Mouse (Mus musculus) liver (tissue): Measurements from ENCODE around the gene Fyco1.
A peak's percentile ranks its signal among the peaks of the same experiment; 100 is the strongest.
"Not testable (repeated sequence)": the region's sequence is repeated elsewhere in the genome, so short reads cannot be mapped to it uniquely, and the experiment has no call there.

Source experiments
- DNase-seq: peaks from one replicate; pipeline ENCODE4 v3.0.0-alpha.2; 2020; ENCODE audit warnings: mixed read lengths

Fyco1 gene

DNA sequence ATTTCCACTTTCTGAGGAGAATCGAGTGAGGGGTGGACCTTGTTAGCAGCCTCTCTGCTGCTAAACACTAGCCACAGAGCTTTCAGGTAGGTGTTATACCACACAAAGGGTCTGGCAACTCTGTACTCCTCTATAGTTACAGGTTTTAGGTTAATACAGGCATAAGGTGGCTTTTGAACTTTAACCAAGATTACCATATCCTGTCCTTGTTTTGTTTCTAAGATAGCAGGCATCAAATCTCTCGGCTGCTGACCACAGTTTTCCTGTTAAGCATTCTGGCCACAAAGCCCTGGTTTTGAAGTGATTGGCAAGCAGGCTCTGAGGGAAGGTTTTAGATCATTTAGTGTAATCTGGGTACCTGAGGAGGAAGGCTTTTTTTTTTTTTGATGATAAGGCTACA is 37.4 kb downstream of the Fyco1 start:
- DNase-seq: no peak

- no peak for DNase-seq
These were observed 39.9 kb downstream of the Fyco1 start for GRCm38 (mm10) chr9:123811831-123812230.

DNA sequence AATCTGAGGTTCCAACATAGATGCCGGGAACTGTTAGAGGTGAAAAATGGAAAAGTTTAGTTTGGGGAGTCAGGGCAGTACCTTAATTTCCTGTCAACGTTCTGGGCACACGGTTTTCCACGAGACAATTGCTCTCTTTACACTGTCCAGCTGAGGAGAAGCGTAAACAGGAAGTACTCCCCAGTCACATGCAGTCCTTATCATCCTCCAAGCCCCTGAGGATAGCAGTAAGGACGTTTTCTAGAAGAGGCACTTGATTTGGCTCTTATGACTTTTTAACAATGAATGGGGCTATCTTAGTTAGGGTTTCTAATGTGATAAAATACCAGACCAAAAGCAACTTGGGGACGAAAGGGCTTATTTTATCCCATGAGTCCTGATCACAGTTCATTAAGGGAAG is 43.1 kb downstream of the Fyco1 start:
- DNase-seq: no peak

GRCm38 (mm10) chr9:123806267-123806666 is 45.4 kb downstream of the Fyco1 start, which contains the start of gene Cxcr6:
TSS of gene Cxcr6 (plus strand) at chr9:123806475.
- no peak for DNase-seq

DNA sequence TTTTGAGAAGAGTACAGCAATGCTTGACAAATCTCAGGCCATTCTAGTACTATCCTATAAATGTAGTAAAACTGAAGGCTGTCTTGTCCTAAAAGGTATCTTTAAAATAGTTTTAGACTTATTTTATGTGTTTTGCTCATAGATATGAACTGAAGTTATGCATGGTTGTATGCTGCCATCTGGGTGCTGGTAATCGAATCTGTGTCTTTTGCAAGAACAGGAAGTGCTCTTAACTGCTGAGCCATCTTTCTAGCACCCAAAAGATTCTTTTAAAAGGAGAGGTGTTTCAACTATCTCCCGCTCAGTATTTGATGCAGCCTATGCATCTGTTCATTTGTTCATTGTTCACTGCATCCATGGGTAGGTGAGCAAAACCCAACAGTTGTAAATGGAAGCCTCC is 46.5 kb downstream of the Fyco1 start:
- no peak for DNase-seq

DNA sequence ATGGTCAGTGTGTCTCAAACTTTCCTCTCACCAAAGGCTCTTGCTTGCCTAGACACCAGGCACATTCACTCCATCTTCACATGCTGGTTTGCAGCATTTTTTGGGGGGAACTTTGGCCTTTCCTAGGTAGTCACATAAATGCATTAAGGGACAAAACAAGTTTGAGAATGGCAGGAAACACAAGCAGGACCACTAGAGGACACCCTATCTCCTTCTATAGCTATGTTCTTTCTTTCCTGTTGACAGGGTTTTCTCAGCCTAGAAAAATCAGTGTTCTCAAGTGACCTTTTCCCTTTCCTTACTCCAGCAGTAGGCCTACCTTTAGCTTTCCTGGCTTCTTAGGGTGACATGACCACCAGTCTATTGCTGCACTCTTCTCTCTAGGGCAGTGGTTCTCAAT is 48.8 kb downstream of the Fyco1 start:
- no peak for DNase-seq

- no peak for DNase-seq
These were observed 49.3 kb downstream of the Fyco1 start for GRCm38 (mm10) chr9:123802421-123802820.

GRCm38 (mm10) chr9:123801527-123801926 is 50.2 kb downstream of the Fyco1 start:
- DNase-seq: no peak

GRCm38 (mm10) chr9:123796174-123796573 is 55.5 kb downstream of the Fyco1 start:
- DNase-seq: peak; percentile 34

DNA sequence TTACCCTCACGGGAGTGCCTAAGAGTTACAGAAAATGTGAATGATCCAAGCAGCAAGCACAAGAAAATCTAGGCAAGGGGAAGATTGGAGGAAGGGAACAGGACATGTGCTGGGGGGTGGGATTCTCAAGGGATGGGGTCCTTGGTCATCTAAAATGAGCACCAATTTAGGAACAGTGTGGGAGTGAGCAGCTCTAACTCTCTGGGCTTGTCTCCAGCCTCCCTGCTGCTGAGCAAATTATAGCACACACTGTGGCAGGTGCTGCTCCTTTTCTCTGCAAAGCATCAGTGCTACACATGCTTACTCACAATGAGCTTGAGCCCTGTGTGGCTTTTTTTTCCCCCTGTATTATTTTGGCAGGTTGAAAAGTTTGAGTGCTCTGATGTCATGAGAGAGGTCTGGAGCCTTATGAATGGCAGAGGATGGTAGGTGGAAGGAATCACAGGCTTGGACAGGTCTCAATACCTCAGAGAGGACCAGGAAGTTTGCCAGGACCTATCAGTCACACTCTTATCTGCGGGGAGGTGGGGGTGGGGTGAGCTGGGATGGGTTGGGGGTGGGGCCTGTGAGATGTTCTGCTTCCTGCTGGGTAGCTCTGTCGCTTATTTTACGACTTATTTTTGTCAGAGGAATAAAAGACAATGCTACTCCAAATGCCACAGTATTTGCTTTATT is 62.7 kb downstream of the Fyco1 start:
- no peak for DNase-seq

- not testable (repeated sequence) for DNase-seq
These were observed 78.4 kb downstream of the Fyco1 start for GRCm38 (mm10) chr9:123773299-123773698.

GRCm38 (mm10) chr9:123769532-123769931 is 82.2 kb downstream of the Fyco1 start:
- DNase-seq: no peak

GRCm38 (mm10) chr9:123768443-123768842 is 83.3 kb downstream of the Fyco1 start:
- DNase-seq: no peak

GRCm38 (mm10) chr9:123766996-123767395 is 84.7 kb downstream of the Fyco1 start:
- no peak for DNase-seq

GRCm38 (mm10) chr9:123763771-123764170 is 87.9 kb downstream of the Fyco1 start:
- DNase-seq: no peak

- no peak for DNase-seq
These were observed 88.8 kb downstream of the Fyco1 start for GRCm38 (mm10) chr9:123762886-123763285.

GRCm38 (mm10) chr9:123760806-123761205 is 90.9 kb downstream of the Fyco1 start:
- DNase-seq: no peak

DNA sequence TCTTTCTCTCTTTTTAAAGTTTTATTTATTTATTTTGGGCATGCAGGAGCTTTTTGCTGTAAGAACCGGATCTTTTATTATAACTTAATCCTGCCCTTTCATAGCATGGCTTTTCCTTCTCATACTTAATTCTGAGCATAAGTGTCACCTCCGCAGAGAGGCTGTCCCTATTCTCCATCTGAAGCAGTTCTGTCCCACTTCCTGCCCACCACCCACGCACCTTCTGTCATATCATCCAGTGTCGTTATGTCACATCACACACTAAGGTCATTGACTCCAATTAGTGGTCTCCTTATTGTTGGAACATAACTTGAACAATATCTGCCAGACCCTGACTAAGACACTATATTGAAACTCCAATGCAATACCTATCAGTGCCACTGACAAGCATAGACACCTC is 93.1 kb downstream of the Fyco1 start:
- DNase-seq: no peak

DNA sequence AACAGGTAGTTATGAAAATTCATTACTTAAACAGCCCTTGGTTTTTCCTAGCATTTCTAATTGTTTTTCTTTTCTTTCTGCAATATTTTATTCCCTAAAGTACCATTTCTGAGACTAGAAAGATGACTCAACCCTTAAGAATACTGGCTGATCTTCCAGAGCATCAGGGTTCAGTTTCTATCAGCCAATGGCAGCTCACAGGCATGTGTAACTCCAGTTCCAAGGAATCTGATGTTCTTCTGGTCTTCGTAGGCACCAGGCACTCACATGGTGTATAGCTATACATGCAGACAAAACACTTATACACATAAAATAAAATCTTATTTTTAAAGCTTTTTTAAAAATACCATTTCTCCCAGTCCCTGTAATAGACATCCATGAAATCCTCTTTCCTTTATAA is 93.5 kb downstream of the Fyco1 start:
- DNase-seq: no peak

DNA sequence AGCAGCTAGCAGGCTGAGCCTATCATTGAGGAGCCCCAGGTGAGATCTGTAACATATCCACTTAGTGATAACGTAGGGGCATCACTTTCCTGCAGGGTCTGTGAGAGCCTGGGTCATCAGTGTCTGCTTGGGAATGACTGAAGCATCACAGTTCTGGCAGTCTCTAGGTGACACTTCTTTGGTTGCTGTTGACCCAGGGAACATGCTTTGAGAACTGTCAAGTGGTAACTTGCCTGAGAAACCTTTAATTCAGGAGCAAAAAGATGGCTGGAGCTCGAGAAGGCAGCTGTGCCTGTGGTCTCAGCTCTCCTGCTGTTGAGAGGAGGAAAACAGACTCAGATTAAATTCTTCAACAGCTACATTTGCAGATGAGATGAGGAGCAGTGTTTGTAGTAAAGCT is 94.4 kb downstream of the Fyco1 start:
- no peak for DNase-seq

GRCm38 (mm10) chr9:123756752-123757151 is 94.9 kb downstream of the Fyco1 start:
- no peak for DNase-seq

GRCm38 (mm10) chr9:123754333-123754732 is 97.4 kb downstream of the Fyco1 start:
- DNase-seq: no peak

- DNase-seq: not testable (repeated sequence)
These were observed 102.0 kb downstream of the Fyco1 start for GRCm38 (mm10) chr9:123749687-123750086.

GRCm38 (mm10) chr9:123740799-123741198 is 110.9 kb downstream of the Fyco1 start:
- no peak for DNase-seq
